Mouse (Mus musculus) C2C12 (cell line): ENCODE measurements around the gene Klf9. TPM values are rescaled to one million over a fixed set of nuclear protein-coding genes. Genes with fewer than 3 reads are reported as not detected.

Experiments used
- H3K27me3 ChIP-seq: one replicate; pipeline ENCODE4 v1.6.1; 2011; ENCODE audit not compliant: control insufficient read depth, insufficient read depth, insufficient read length
- H3K36me3 ChIP-seq: one replicate; pipeline ENCODE4 v1.6.1; 2011; ENCODE audit not compliant: control insufficient read depth, insufficient read depth
- H3K4me3 ChIP-seq: one replicate; pipeline ENCODE4 v1.5.1; 2011; ENCODE audit warnings: mild to moderate bottlenecking, control low read depth; ENCODE audit not compliant: poor library complexity, insufficient read depth, severe bottlenecking
- H3K79me2 ChIP-seq: one replicate; pipeline ENCODE4 v1.6.1; 2011; ENCODE audit not compliant: control insufficient read depth, insufficient read depth
- H3K79me3 ChIP-seq: one replicate; pipeline ENCODE4 v1.6.1; 2011; ENCODE audit warnings: low read depth, control low read depth
- H3ac ChIP-seq: one replicate; pipeline ENCODE3; 2011; ENCODE audit warnings: low read depth; ENCODE audit not compliant: control insufficient read depth, insufficient read length
- CEBPB ChIP-seq: IDR thresholded peaks from one replicate; pipeline ENCODE4 v1.6.1; 2011; ENCODE audit warnings: low read depth, mild to moderate bottlenecking, control low read depth, moderate library complexity
- CTCF ChIP-seq: IDR thresholded peaks from one replicate; pipeline ENCODE4 v1.5.1; 2011; ENCODE audit not compliant: control insufficient read depth, insufficient read depth, insufficient read length
- FOSL1 ChIP-seq: IDR thresholded peaks from one replicate; pipeline ENCODE4 v1.8.0; 2011; ENCODE audit warnings: mild to moderate bottlenecking, low read length; ENCODE audit not compliant: poor library complexity, insufficient read depth, severe bottlenecking
- MAX ChIP-seq: IDR thresholded peaks from one replicate; pipeline ENCODE4 v1.6.1; 2011; ENCODE audit warnings: mild to moderate bottlenecking, control low read depth
- MYOD1 ChIP-seq: IDR thresholded peaks from one replicate; pipeline ENCODE4 v1.6.1; 2011; ENCODE audit warnings: low read depth; ENCODE audit not compliant: control insufficient read depth, insufficient read length
- MYOG ChIP-seq: IDR thresholded peaks from one replicate; pipeline ENCODE4 v1.6.1; 2011; ENCODE audit not compliant: control insufficient read depth, insufficient read length; ENCODE audit errors: extremely low read depth
- USF1 ChIP-seq: IDR thresholded peaks from one replicate; pipeline ENCODE4 v1.6.1; 2011; ENCODE audit warnings: low read depth, mild to moderate bottlenecking, control low read depth, moderate library complexity
- polyA plus RNA-seq: library from polyadenylated mRNA; unstranded; fragments of >200 nt; fragmentation: generic; extraction: Trizol; gene quantifications from one replicate; pipeline ENCODE4 v1.2.1, GENCODE M21; 2012; ENCODE audit warnings: missing spikeins

The Klf9 gene
- polyA plus RNA-seq, 1 experiment: 2.5 TPM

DNA sequence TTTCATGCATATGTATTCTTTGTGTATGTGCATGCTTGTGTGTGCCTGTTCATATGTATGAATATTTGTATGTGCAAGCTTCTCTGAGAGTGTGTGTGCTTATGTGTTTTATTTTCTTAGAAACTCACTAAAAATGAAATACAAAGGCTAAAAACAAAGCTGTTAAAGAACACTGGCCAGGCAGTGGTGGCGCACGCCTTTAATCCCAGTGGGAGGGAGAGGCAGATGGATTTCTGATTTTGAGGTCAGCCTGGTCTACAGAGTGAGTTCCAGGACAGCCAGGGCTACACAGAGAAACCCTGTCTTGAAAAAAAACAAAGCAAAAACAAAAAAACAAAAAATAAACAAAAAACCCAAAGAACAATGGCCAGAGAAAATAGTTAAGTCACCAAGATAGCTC is 30.1 kb downstream of the Klf9 start:
- TF ChIP-seq FOSL1 (no peak), MAX (no peak), CEBPB (no peak), USF1 (no peak), MYOD1 (no peak), CTCF (no peak), MYOG (no peak)
- Histone ChIP-seq H3ac (no peak overlapping the region), H3K79me3 (no peaks in the 10 kb centered on the region), H3K27me3 (no peaks in the 10 kb centered on the region), H3K4me3 (no peak overlapping the region), H3K79me2 (no peaks in the 10 kb centered on the region), H3K36me3 (no peaks in the 10 kb centered on the region)

- no peak for TF ChIP-seq MYOD1
- TF ChIP-seq CTCF: no peak
- no peak for TF ChIP-seq CEBPB
- TF ChIP-seq MAX: no peak
- TF ChIP-seq MYOG: no peak
- no peak for TF ChIP-seq FOSL1
- no peak for TF ChIP-seq USF1
- H3K36me3 ChIP-seq: no peaks in the 10 kb centered on the region
- H3ac ChIP-seq: no peak overlapping the region
- no peaks in the 10 kb centered on the region for H3K27me3 ChIP-seq
- H3K79me3 ChIP-seq: no peaks in the 10 kb centered on the region
- H3K4me3 ChIP-seq: no peak overlapping the region
- H3K79me2 ChIP-seq: no peaks in the 10 kb centered on the region
Observed at GRCm38 (mm10) chr19:23175090-23175489, 34.1 kb downstream of the Klf9 start.

GRCm38 (mm10) chr19:23175511-23175910 is 34.5 kb downstream of the Klf9 start:
- Histone ChIP-seq H3K4me3 (no peak overlapping the region), H3ac (no peak overlapping the region), H3K36me3 (no peaks in the 10 kb centered on the region), H3K79me2 (no peaks in the 10 kb centered on the region), H3K79me3 (no peaks in the 10 kb centered on the region), H3K27me3 (no peaks in the 10 kb centered on the region)
- no peak for TF ChIP-seq MYOD1
- TF ChIP-seq FOSL1: no peak
- no peak for TF ChIP-seq MAX

DNA sequence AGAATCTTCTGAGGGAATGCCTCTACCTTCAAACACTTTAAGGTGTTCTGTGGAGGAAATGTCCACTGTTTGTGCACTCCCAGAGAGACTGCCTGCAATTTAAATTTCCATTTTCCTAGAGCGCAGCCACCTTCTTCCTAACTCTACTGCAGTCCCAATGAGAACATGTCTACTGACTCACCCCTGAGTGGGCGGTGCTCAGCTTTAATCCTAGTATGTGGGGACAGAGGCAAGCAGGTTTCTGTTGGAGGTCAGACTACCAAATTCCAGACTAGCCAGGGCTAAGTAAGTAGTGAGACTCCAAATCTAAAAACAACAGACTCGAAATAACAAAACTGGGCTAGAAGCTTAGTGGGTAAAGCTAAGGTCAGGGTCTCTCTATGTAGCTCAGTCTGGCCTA is 37.5 kb downstream of the Klf9 start:
- no peaks in the 10 kb centered on the region for H3K79me2 ChIP-seq
- H3K4me3 ChIP-seq: no peak overlapping the region
- no peaks in the 10 kb centered on the region for H3K79me3 ChIP-seq
- H3ac ChIP-seq: no peak overlapping the region
- TF ChIP-seq CTCF: no peak
- H3K36me3 ChIP-seq: no peaks in the 10 kb centered on the region
- H3K27me3 ChIP-seq: no peaks in the 10 kb centered on the region

- TF ChIP-seq MYOD1: no peak
- no peak for TF ChIP-seq CEBPB
- TF ChIP-seq FOSL1: no peak
- no peak for TF ChIP-seq CTCF
- TF ChIP-seq USF1: no peak
- TF ChIP-seq MYOG: no peak
- Histone ChIP-seq H3K27me3 (no peaks in the 10 kb centered on the region), H3K36me3 (peaks cover 4% of the 10 kb centered on the region), H3K4me3 (no peak overlapping the region), H3K79me3 (no peaks in the 10 kb centered on the region), H3ac (no peak overlapping the region), H3K79me2 (no peaks in the 10 kb centered on the region)
Observed at GRCm38 (mm10) chr19:23183493-23183892, 42.5 kb downstream of the Klf9 start.

DNA sequence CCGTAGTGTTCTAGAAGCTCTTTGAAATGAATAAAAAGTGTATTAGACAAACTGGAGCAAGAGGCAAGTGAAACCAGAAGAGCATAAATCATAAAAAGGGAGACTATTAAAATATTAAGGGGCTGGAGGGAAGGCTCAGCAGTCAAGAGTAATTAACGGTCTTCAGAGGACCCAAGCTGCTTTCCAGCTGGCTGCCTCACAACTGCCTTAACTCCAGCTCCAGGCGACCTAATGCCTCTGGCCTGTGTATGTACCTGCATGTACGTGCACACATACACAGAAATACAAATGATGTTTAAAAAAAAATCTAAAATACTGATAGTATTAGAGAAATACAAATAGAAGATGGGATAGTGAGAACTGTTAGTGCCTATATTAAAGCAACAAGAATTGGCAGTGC is 43.0 kb downstream of the Klf9 start:
- Histone ChIP-seq H3K36me3 (peaks cover 4% of the 10 kb centered on the region), H3K79me3 (peaks cover under 1% of the 10 kb centered on the region), H3K4me3 (no peak overlapping the region), H3K79me2 (no peaks in the 10 kb centered on the region), H3ac (no peak overlapping the region), H3K27me3 (no peaks in the 10 kb centered on the region)
- no peak for TF ChIP-seq CTCF

- H3K27me3 ChIP-seq: no peaks in the 10 kb centered on the region
- no peaks in the 10 kb centered on the region for H3K79me2 ChIP-seq
- TF ChIP-seq CEBPB (no peak), MYOG (no peak), FOSL1 (no peak), CTCF (no peak), MYOD1 (no peak), MAX (no peak), USF1 (no peak)
- H3ac ChIP-seq: no peak overlapping the region
- H3K4me3 ChIP-seq: no peak overlapping the region
- H3K36me3 ChIP-seq: peaks cover 4% of the 10 kb centered on the region
- peaks cover 3% of the 10 kb centered on the region for H3K79me3 ChIP-seq
Observed at GRCm38 (mm10) chr19:23187732-23188131, 46.7 kb downstream of the Klf9 start.
